In genomic region chr12:110541528-110541927, GRCm38 (mm10) we compare ENCODE assay signal across 17 mouse cellular contexts.
"Had no signal": no experiment of that assay in that cellular context is flagged by ENCODE, and none has a peak within 500 bp of the region (broad histone marks: within the 10 kb centered on the region; RNA-seq: fewer than 3 reads in every experiment).

No protein-coding gene starts in this region.

- H3K4me3 ChIP-seq: limb, embryonic 12.5 days; limb, embryonic 15.5 days; lung, embryonic 15.5 days; midbrain, embryonic 12.5 days had no signal

- H3K4me2 ChIP-seq: limb, embryonic 12.5 days; limb, embryonic 15.5 days; liver, embryonic 11.5 days; lung, embryonic 15.5 days; midbrain, embryonic 12.5 days had no signal

- H3K27me3 ChIP-seq: limb, embryonic 12.5 days; limb, embryonic 15.5 days; lung, embryonic 15.5 days; midbrain, embryonic 12.5 days had no signal

- ATAC-seq: liver, postnatal 0 days; midbrain, embryonic 16.5 days had no signal

- H3K27ac ChIP-seq: limb, embryonic 12.5 days; limb, embryonic 15.5 days; liver, embryonic 14.5 days; lung, embryonic 15.5 days; midbrain, embryonic 12.5 days; stomach, postnatal 0 days had no signal

- H3K9me3 ChIP-seq: limb, embryonic 12.5 days; limb, embryonic 15.5 days; lung, embryonic 15.5 days; midbrain, embryonic 12.5 days had no signal

- H3K9ac ChIP-seq: limb, embryonic 12.5 days; limb, embryonic 15.5 days; liver, embryonic 14.5 days; liver, postnatal 0 days; lung, embryonic 15.5 days; midbrain, embryonic 12.5 days had no signal

- H3K4me1 ChIP-seq: lung, embryonic 15.5 days; midbrain, embryonic 12.5 days had no signal

- DNase-seq: kidney, adult 11 months; kidney, adult 9 months; left cerebral cortex, postnatal 4 days; liver, postnatal 0 days; lung, postnatal 10 days; lung, postnatal 36 days; right cerebral cortex, postnatal 4 days; thymus, adult 18-20 months; thymus, postnatal 36 days had no signal
